Mouse (Mus musculus) frontal cortex, postnatal 10 days (tissue): Measurements from ENCODE around the gene Msi2.

ENCODE experiments used
- DNase-seq, 2 experiments: peaks; one replicate each; pipeline ENCODE4 v3.0.0; 2022; ENCODE audit warnings: low spot score in 2 of 2, mixed read lengths in 1 of 2

Gene Msi2

GRCm38 (mm10) chr11:88614527-88615305, 103.6 kb downstream of the Msi2 start:
- no peak for DNase-seq

GRCm38 (mm10) chr11:88613771-88614526, 104.4 kb downstream of the Msi2 start:
- no peak for DNase-seq

GRCm38 (mm10) chr11:88613008-88613407, 105.3 kb downstream of the Msi2 start:
- no peak for DNase-seq

- no peak for DNase-seq
These were observed 106.2 kb downstream of the Msi2 start for GRCm38 (mm10) chr11:88612141-88612540.

GRCm38 (mm10) chr11:88610809-88611208, 107.5 kb downstream of the Msi2 start:
- DNase-seq: no peak

GRCm38 (mm10) chr11:88610112-88610511, 108.2 kb downstream of the Msi2 start:
- no peak for DNase-seq

GRCm38 (mm10) chr11:88608584-88608983, 109.7 kb downstream of the Msi2 start:
- DNase-seq: no peak

GRCm38 (mm10) chr11:88607725-88608383, 110.5 kb downstream of the Msi2 start:
- DNase-seq: peak in 1 of 2 experiments; percentile 47

- DNase-seq: no peak
These were observed 112.5 kb downstream of the Msi2 start for GRCm38 (mm10) chr11:88605771-88606170.

- DNase-seq: no peak
These were observed 113.2 kb downstream of the Msi2 start for GRCm38 (mm10) chr11:88605098-88605525.

- DNase-seq: no peak
These were observed 113.7 kb downstream of the Msi2 start for GRCm38 (mm10) chr11:88604635-88605034.

GRCm38 (mm10) chr11:88603366-88603765, 114.9 kb downstream of the Msi2 start:
- no peak for DNase-seq

- DNase-seq: no peak
These were observed 115.7 kb downstream of the Msi2 start for GRCm38 (mm10) chr11:88602471-88603120.

GRCm38 (mm10) chr11:88600194-88600593, 118.1 kb downstream of the Msi2 start:
- DNase-seq: no peak

GRCm38 (mm10) chr11:88599332-88600130, 118.8 kb downstream of the Msi2 start:
- DNase-seq: no peak

GRCm38 (mm10) chr11:88598848-88599175, 119.5 kb downstream of the Msi2 start:
- no peak for DNase-seq

- DNase-seq: no peak
These were observed 120.0 kb downstream of the Msi2 start for GRCm38 (mm10) chr11:88598150-88598847.

GRCm38 (mm10) chr11:88595616-88596015, 122.7 kb downstream of the Msi2 start:
- DNase-seq: no peak

GRCm38 (mm10) chr11:88594804-88595611, 123.3 kb downstream of the Msi2 start:
- no peak for DNase-seq

GRCm38 (mm10) chr11:88594010-88594409, 124.3 kb downstream of the Msi2 start:
- DNase-seq: no peak
